Mouse (Mus musculus): ENCODE results near the gene Adgrg6. TPM values are rescaled to one million over a fixed set of nuclear protein-coding genes. Genes with fewer than 3 reads are reported as not detected.

Adgrg6 gene
- total RNA-seq, 4 experiments from 2014 or later: 3.2 to 4.3 (median 3.8) TPM

GRCm38 (mm10) chr10:14491838-14492237, 53.6 kb downstream of the Adgrg6 start:
- DNase-seq (ENCODE audit: low spot score in 2 of 2): no peak

GRCm38 (mm10) chr10:14483257-14483656, 62.2 kb downstream of the Adgrg6 start:
- no peak for DNase-seq (ENCODE audit: low spot score in 2 of 2)

GRCm38 (mm10) chr10:14482483-14482882, 63.0 kb downstream of the Adgrg6 start:
- DNase-seq (ENCODE audit: low spot score in 2 of 2): peak; percentile 8 to 15

- DNase-seq (ENCODE audit: low spot score in 2 of 2): peak in 1 of 2 experiments; percentile 28
Observed at GRCm38 (mm10) chr10:14480928-14481327, 64.5 kb downstream of the Adgrg6 start.

- no peak for DNase-seq (ENCODE audit: low spot score in 2 of 2)
Observed at GRCm38 (mm10) chr10:14476393-14476792, 69.1 kb downstream of the Adgrg6 start.

- DNase-seq (ENCODE audit: low spot score in 2 of 2): no peak
Observed at GRCm38 (mm10) chr10:14475641-14476040, 69.8 kb downstream of the Adgrg6 start.

GRCm38 (mm10) chr10:14474541-14475305, 70.7 kb downstream of the Adgrg6 start:
- no peak for DNase-seq (ENCODE audit: low spot score in 2 of 2)

- DNase-seq (ENCODE audit: low spot score in 2 of 2): no peak
Observed at GRCm38 (mm10) chr10:14471039-14471550, 74.4 kb downstream of the Adgrg6 start.

- no peak for DNase-seq (ENCODE audit: low spot score in 2 of 2)
Observed at GRCm38 (mm10) chr10:14468623-14469022, 76.8 kb downstream of the Adgrg6 start.

- DNase-seq (ENCODE audit: low spot score in 2 of 2): no peak
Observed at GRCm38 (mm10) chr10:14463796-14464511, 81.5 kb downstream of the Adgrg6 start.

GRCm38 (mm10) chr10:14460933-14461514, 84.4 kb downstream of the Adgrg6 start:
- DNase-seq (ENCODE audit: low spot score in 2 of 2): no peak

- DNase-seq (ENCODE audit: low spot score in 2 of 2): no peak
Observed at GRCm38 (mm10) chr10:14460252-14460932, 85.1 kb downstream of the Adgrg6 start.

GRCm38 (mm10) chr10:14459819-14460218, 85.6 kb downstream of the Adgrg6 start:
- no peak for DNase-seq (ENCODE audit: low spot score in 2 of 2)

- DNase-seq (ENCODE audit: low spot score in 2 of 2): no peak
Observed at GRCm38 (mm10) chr10:14459330-14459729, 86.1 kb downstream of the Adgrg6 start.

GRCm38 (mm10) chr10:14454481-14454880, 91.0 kb downstream of the Adgrg6 start:
- DNase-seq (ENCODE audit: low spot score in 2 of 2): no peak

GRCm38 (mm10) chr10:14451811-14452210, 93.6 kb downstream of the Adgrg6 start:
- no peak for DNase-seq (ENCODE audit: low spot score in 2 of 2)

GRCm38 (mm10) chr10:14450073-14450472, 95.4 kb downstream of the Adgrg6 start:
- DNase-seq (ENCODE audit: low spot score in 2 of 2): no peak

- no peak for DNase-seq (ENCODE audit: low spot score in 2 of 2)
Observed at GRCm38 (mm10) chr10:14445590-14446291, 99.7 kb downstream of the Adgrg6 start.

- no peak for DNase-seq (ENCODE audit: low spot score in 2 of 2)
Observed at GRCm38 (mm10) chr10:14440860-14441579, 104.4 kb downstream of the Adgrg6 start.

- no peak for DNase-seq (ENCODE audit: low spot score in 2 of 2)
Observed at GRCm38 (mm10) chr10:14404070-14404469, 141.4 kb downstream of the Adgrg6 start.

All from left cerebral cortex, adult 8-10 months (tissue).